Mouse (Mus musculus) lung, adult 2 months (tissue): Measurements from ENCODE around the gene Nr1i3. TPM values are rescaled to one million over a fixed set of nuclear protein-coding genes. Genes with fewer than 3 reads are reported as not detected.
A peak's percentile ranks its signal among the peaks of the same experiment; 100 is the strongest.

Source experiments
- DNase-seq: peaks from one replicate; pipeline ENCODE4 v3.0.0; 2022
- H3K4me1 ChIP-seq: fragments of 200-500 bp; 2 replicates; pipeline ENCODE4 v1.6.1; 2011; ENCODE audit warnings: low read length; ENCODE audit not compliant: control insufficient read depth, insufficient read depth
- H3K4me3 ChIP-seq: fragments of 200-500 bp; replicated peaks from 2 replicates; pipeline ENCODE3; 2011; ENCODE audit warnings: low read depth, mild to moderate bottlenecking, control low read depth, low read length; ENCODE audit errors: extremely low read depth
- CTCF ChIP-seq: fragments of 200-500 bp; IDR thresholded peaks from 2 replicates; pipeline ENCODE4 v1.5.1; 2011; ENCODE audit warnings: mild to moderate bottlenecking, low read length, control low read depth; ENCODE audit not compliant: insufficient read depth
- POLR2A ChIP-seq: fragments of 200-500 bp; IDR thresholded peaks from 2 replicates; pipeline ENCODE4 v1.6.1; 2011; ENCODE audit warnings: low read depth, mild to moderate bottlenecking, control low read depth, low read length, borderline replicate concordance; ENCODE audit errors: extremely low read depth
- WGBS: fragments of 180-500 bp; shearing (Covaris S2); methylation state at CpG from one replicate; pipeline ENCODE4 v1.1.7; 2018; 5-methylcytosine and 5-hydroxymethylcytosine counted together
- polyA plus RNA-seq: library from polyadenylated mRNA; depleted of rRNA; stranded (reverse); fragments of >200 nt; gene quantifications from 2 replicates; pipeline ENCODE4 v1.2.3, GENCODE M21; 2012

The Nr1i3 gene
- polyA plus RNA-seq, 1 experiment, result 0.25 TPM

GRCm38 (mm10) chr1:171183620-171184019 is 30.1 kb upstream of the Nr1i3 start:
- Histone ChIP-seq H3K4me1 (peaks cover 18% of the 10 kb centered on the region), H3K4me3 (no peak overlapping the region)
- TF ChIP-seq CTCF (no peak), POLR2A (no peak)
- 23% methylated on average over 3 of the region's 3 CpGs for WGBS
- DNase-seq, result no peak

- Histone ChIP-seq H3K4me3 (no peak overlapping the region), H3K4me1 (peaks cover 18% of the 10 kb centered on the region)
- DNase-seq, result peak; percentile 52
- TF ChIP-seq POLR2A (no peak), CTCF (peak; percentile 44; the same call in 1 of the 2 replicates)
- 14% methylated on average over 7 of the region's 7 CpGs for WGBS
Measured at GRCm38 (mm10) chr1:171184314-171184713, 29.5 kb upstream of the Nr1i3 start.

GRCm38 (mm10) chr1:171185655-171186054 is 28.1 kb upstream of the Nr1i3 start:
- H3K4me3 ChIP-seq, result no peak overlapping the region
- no peak for TF ChIP-seq POLR2A
- no peak for TF ChIP-seq CTCF
- DNase-seq, result no peak
- WGBS, result 74% methylated on average over 8 of the region's 8 CpGs
- peaks cover 18% of the 10 kb centered on the region for H3K4me1 ChIP-seq

DNA sequence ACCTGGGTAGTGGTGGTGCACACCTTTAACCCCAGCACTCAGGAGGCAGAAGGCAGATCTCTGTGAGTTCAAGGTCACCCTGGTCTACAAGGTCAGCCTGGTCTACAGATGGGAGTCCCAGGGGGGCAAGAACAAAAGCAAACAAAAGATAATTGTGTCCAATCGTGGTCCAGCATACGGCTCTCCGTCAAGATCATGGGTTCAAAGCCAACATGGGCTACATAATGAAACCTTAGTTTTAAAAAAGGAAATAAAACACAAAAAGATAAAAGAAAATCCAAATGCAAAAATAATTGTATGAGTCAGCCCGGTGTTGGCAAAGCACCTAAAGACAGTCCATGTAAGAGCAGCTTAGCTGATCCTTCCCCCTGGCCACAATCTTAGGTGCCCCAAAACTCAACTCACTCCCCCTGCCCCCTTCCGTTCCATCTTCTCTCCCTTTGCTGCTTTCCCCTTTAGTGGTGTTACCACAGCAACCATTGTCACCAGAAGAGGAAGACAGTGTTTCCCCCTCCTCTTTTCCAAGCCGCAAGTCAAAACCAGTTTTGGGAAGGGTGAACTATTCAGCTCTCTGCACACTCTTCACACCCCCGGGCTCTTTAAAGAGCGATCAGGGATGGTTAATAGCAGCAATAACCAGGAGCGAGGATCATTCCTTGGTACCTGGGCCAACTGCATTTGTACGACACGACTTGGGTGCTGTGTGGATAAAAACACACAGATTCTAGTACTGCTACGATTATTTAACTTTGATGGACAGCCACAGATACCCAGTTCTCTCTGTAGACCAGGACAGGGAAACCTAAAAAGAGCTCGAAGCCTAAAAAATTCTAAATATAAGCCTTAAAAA is 25.7 kb upstream of the Nr1i3 start:
- WGBS, result 73% methylated on average over 13 of the region's 13 CpGs

DNA sequence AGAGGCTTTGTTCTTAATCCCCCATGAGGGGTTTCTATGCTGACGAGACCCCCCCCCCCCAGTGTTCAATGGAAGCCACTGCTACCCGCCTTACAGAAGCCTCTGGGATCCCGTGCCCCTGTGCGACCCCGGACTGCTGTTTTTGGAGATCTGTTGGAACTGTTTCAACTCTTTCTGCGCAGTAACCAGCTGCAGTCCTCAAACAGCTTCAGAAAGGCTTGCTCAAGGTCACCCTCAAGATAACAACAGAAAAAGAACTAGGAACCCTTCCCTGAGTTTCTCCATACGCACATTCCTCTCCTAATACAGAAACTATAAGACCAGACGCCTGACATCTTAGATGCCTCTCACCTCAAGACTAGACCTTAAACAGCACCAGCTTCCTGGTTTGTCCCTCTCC is 24.7 kb upstream of the Nr1i3 start:
- no peak for TF ChIP-seq POLR2A
- no peak for TF ChIP-seq CTCF
- DNase-seq, result no peak
- Histone ChIP-seq H3K4me1 (peaks cover 11% of the 10 kb centered on the region), H3K4me3 (no peak overlapping the region)
- 33% methylated on average over 8 of the region's 8 CpGs for WGBS

More for the DNA sequence above, 25.7 kb upstream of the Nr1i3 start:
- H3K4me3 ChIP-seq, result no peak overlapping the region
- H3K4me1 ChIP-seq, result peaks cover 18% of the 10 kb centered on the region
- DNase-seq, result no peak
- TF ChIP-seq CTCF, result no peak
- TF ChIP-seq POLR2A, result no peak

DNA sequence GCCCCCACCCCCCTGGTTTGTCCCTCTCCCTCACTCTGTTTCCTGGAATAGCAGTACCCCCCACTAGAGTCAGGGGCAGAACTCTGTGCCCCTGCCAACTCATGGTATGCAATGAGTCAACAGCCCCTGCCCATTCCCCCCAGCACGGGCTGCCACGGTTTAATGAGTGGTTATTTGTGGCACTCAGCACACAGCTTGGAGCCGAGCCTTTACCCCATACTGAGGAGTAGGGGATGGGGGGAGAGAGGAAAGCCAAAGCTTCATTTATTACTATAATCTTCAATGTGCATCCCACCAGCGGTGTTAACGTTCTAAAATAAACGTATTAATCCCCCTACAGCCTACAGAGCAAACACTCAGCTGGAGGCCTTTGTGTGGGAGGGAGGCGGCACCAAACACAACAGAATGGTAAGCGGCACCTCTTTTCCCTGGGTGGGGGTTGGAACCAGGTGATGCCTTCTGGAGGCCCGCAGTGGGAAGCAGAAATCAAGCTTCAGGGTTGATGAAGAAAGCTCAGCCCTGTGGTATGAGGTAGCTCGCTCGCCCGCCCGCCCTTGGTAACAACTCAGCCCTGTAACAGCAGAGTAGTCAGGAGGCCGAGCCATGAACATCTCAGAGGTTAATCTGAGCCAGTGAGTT is 24.2 kb upstream of the Nr1i3 start:
- 63% methylated on average over 14 of the region's 14 CpGs for WGBS
- TF ChIP-seq POLR2A (no peak), CTCF (no peak)
- DNase-seq, result no peak
- Histone ChIP-seq H3K4me3 (no peak overlapping the region), H3K4me1 (peaks cover 8% of the 10 kb centered on the region; the same call in 1 of the 2 replicates)

DNA sequence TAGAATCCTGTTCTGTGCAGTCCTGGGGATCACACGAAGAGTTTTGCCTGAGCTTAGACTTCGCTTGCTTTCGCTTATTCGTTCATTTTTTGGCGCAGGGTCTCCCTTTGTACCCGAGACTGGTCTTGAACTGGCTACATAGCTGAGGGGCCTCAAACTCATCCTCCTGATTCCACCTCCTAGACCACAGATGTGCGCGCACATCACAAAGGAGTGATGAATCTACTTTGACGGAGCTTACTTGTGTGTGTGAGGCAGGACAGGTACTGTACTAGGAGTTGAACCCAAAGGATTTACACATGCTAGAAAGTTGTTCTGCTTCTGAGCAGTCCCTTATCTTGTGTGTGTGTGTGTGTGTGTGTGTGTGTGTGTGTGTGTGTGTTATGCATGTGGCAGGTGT is 22.9 kb upstream of the Nr1i3 start:
- no peak for DNase-seq
- no peak for TF ChIP-seq POLR2A
- no peak for TF ChIP-seq CTCF
- H3K4me3 ChIP-seq, result no peak overlapping the region
- WGBS, result 98% methylated on average over 9 of the region's 9 CpGs
- no peaks in the 10 kb centered on the region; the same call in 1 of the 2 replicates for H3K4me1 ChIP-seq

GRCm38 (mm10) chr1:171192283-171192682 is 21.5 kb upstream of the Nr1i3 start:
- no peak for TF ChIP-seq CTCF
- no peak for TF ChIP-seq POLR2A
- H3K4me1 ChIP-seq, result no peaks in the 10 kb centered on the region; the same call in 1 of the 2 replicates
- no peak overlapping the region for H3K4me3 ChIP-seq
- WGBS, result 63% methylated on average over 10 of the region's 10 CpGs
- no peak for DNase-seq

DNA sequence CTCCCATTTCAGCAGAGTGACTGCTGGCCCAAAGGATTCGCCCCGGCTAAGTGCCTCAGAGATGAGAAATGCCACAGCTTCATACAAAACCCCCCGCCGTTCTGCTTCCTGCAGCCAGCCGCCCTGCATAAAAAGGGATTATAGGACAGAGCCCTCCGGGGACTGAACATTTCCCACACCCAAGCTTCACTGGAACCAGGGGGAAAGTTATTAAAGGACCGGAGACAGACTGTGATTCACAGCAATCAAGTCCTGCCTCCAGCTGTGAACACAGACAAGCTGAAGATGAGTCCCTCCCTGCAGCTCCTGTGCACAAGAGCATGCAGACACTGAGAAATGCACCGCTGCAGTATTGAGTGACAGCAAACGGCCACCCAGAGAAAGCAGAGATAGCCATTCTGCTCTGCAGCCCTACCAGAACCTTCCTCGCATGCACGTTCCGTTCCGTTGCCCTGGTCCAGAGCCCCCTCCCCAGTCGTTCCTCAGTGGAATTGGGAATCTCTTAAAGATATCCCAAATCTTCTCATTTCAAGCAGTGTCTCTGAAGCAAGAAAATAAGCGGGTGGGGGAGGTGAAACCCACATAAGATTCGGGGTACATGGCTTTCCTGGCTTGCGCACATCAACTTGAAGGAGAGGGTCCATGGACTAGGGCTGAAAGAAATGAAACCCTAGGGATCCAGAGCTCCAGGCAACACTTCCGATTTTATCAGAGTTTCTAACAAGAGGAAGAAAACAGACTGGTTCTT is 20.5 kb upstream of the Nr1i3 start:
- Histone ChIP-seq H3K4me1 (no peaks in the 10 kb centered on the region; the same call in 1 of the 2 replicates), H3K4me3 (peak overlapping the region; percentile 2)
- DNase-seq, result no peak
- WGBS, result 23% methylated on average over 18 of the region's 18 CpGs
- TF ChIP-seq POLR2A, result no peak
- TF ChIP-seq CTCF, result no peak
